Mouse (Mus musculus) hindbrain, embryonic 15.5 days (tissue): Measurements from ENCODE around the gene Tma7. TPM values are rescaled to one million over a fixed set of nuclear protein-coding genes. Genes with fewer than 3 reads are reported as not detected.

ENCODE experiments used
- ATAC-seq: fragments of 200-750 bp; cut with Nextera tagmentation; 2 replicates; pipeline ENCODE4 v1.8.0; 2017; ENCODE audit warnings: low read depth, moderate number of reproducible peaks, moderate TSS enrichment; ENCODE audit not compliant: low FRiP score
- H3K27ac ChIP-seq: fragments of 300-500 bp; sonication (generic); replicated peaks from 2 replicates; pipeline ENCODE4 v1.5.1; 2015; ENCODE audit warnings: mild to moderate bottlenecking, inconsistent platforms
- H3K27me3 ChIP-seq: fragments of 300-500 bp; sonication (generic); 2 replicates; pipeline ENCODE4 v1.6.1; 2015; ENCODE audit warnings: control low read depth, inconsistent platforms
- H3K36me3 ChIP-seq: fragments of 300-500 bp; sonication (generic); 2 replicates; pipeline ENCODE4 v1.6.1; 2015; ENCODE audit warnings: control low read depth, inconsistent platforms
- H3K4me1 ChIP-seq: fragments of 300-500 bp; sonication (generic); replicated peaks from 2 replicates; pipeline ENCODE4 v1.6.1; 2015; ENCODE audit warnings: control low read depth, inconsistent platforms
- H3K4me2 ChIP-seq: fragments of 300-500 bp; sonication (generic); 2 replicates; pipeline ENCODE4 v1.6.1; 2015; ENCODE audit warnings: moderate library complexity, mild to moderate bottlenecking, inconsistent platforms
- H3K4me3 ChIP-seq: fragments of 300-500 bp; sonication (generic); 2 replicates; pipeline ENCODE4 v1.5.1; 2015; ENCODE audit warnings: mild to moderate bottlenecking, inconsistent platforms
- H3K9ac ChIP-seq: fragments of 300-500 bp; sonication (generic); 2 replicates; pipeline ENCODE4 v1.6.1; 2015; ENCODE audit warnings: inconsistent platforms
- H3K9me3 ChIP-seq: fragments of 300-500 bp; sonication (generic); 2 replicates; pipeline ENCODE4 v1.6.1; 2016; ENCODE audit warnings: control low read depth, inconsistent platforms
- WGBS: fragments of 180-500 bp; shearing (Covaris S2); methylation state at CpG from one replicate; pipeline ENCODE4 v1.1.7; 2015; 5-methylcytosine and 5-hydroxymethylcytosine counted together
- polyA plus RNA-seq: library from polyadenylated mRNA; unstranded; fragments of >200 nt; fragmentation: Nextera tagmentation; extraction: Ambion mirVana; gene quantifications from 2 replicates; pipeline ENCODE4 v1.2.1, GENCODE M21; 2015

Gene Tma7
- polyA plus RNA-seq, 1 experiment from 2014 or later, result 653 TPM

- Histone ChIP-seq H3K9ac (no peak overlapping the region), H3K27me3 (no peaks in the 10 kb centered on the region), H3K36me3 (peaks cover 7% of the 10 kb centered on the region), H3K9me3 (no peaks in the 10 kb centered on the region), H3K4me1 (peaks cover 40% of the 10 kb centered on the region), H3K4me2 (no peak overlapping the region), H3K4me3 (no peak overlapping the region), H3K27ac (no peak overlapping the region)
- no peak for ATAC-seq
- 35% methylated on average over 6 of the region's 6 CpGs for WGBS
Measured at GRCm38 (mm10) chr9:109092799-109093198, 10.4 kb upstream of the Tma7 start.

- H3K4me2 ChIP-seq, result no peak overlapping the region
- no peak overlapping the region for H3K4me3 ChIP-seq
- H3K27ac ChIP-seq, result no peak overlapping the region
- 89% methylated on average over 8 of the region's 8 CpGs for WGBS
- H3K36me3 ChIP-seq, result peaks cover 7% of the 10 kb centered on the region
- no peak overlapping the region for H3K9ac ChIP-seq
- no peak for ATAC-seq
- peaks cover 31% of the 10 kb centered on the region for H3K4me1 ChIP-seq
- no peaks in the 10 kb centered on the region for H3K27me3 ChIP-seq
- H3K9me3 ChIP-seq, result no peaks in the 10 kb centered on the region
Measured at GRCm38 (mm10) chr9:109091802-109092201, 9.4 kb upstream of the Tma7 start.

GRCm38 (mm10) chr9:109090446-109090845 lies 8.1 kb upstream of the Tma7 start:
- no peaks in the 10 kb centered on the region for H3K27me3 ChIP-seq
- H3K36me3 ChIP-seq, result peaks cover 7% of the 10 kb centered on the region
- no peak overlapping the region for H3K4me2 ChIP-seq
- peaks cover 22% of the 10 kb centered on the region for H3K4me1 ChIP-seq
- H3K9me3 ChIP-seq, result no peaks in the 10 kb centered on the region
- no peak overlapping the region for H3K4me3 ChIP-seq
- ATAC-seq, result no peak
- H3K9ac ChIP-seq, result no peak overlapping the region
- no peak overlapping the region for H3K27ac ChIP-seq
- WGBS, result 58% methylated on average over 15 of the region's 15 CpGs

- Histone ChIP-seq H3K9me3 (no peaks in the 10 kb centered on the region), H3K4me3 (no peak overlapping the region), H3K4me2 (no peak overlapping the region), H3K4me1 (peaks cover 16% of the 10 kb centered on the region), H3K27ac (no peak overlapping the region), H3K27me3 (no peaks in the 10 kb centered on the region), H3K9ac (0 out of 2 replicates have a peak overlapping the region, but pooled peaks have one; percentile 7), H3K36me3 (peaks cover 7% of the 10 kb centered on the region)
- WGBS, result 8% methylated on average over 5 of the region's 5 CpGs
- ATAC-seq, result 0 out of 2 replicates have a peak, but pooled peaks have one; percentile 23
Measured at GRCm38 (mm10) chr9:109087987-109088386, 5.6 kb upstream of the Tma7 start.

- WGBS, result 16% methylated on average over 2 of the region's 2 CpGs
- peaks cover 8% of the 10 kb centered on the region; the same call in 1 of the 2 replicates for H3K36me3 ChIP-seq
Measured at GRCm38 (mm10) chr9:109084922-109085321, 2.5 kb upstream of the Tma7 start.

GRCm38 (mm10) chr9:109081749-109082123 lies 651 bp downstream of the Tma7 start:
- peak overlapping the region; percentile 89 for H3K9ac ChIP-seq
- H3K36me3 ChIP-seq, result peaks cover 20% of the 10 kb centered on the region
- peak overlapping the region; percentile 92 for H3K4me3 ChIP-seq
- no peaks in the 10 kb centered on the region for H3K27me3 ChIP-seq
- H3K4me1 ChIP-seq, result peaks cover 29% of the 10 kb centered on the region
- 6% methylated on average over 11 of the region's 11 CpGs for WGBS
- ATAC-seq, result peak; percentile 19
- H3K9me3 ChIP-seq, result no peaks in the 10 kb centered on the region
- H3K27ac ChIP-seq, result peak overlapping the region; percentile 84
- H3K4me2 ChIP-seq, result peak overlapping the region; percentile 85

More at GRCm38 (mm10) chr9:109084922-109085321, 2.5 kb upstream of the Tma7 start:
- Histone ChIP-seq H3K4me3 (no peak overlapping the region), H3K27ac (no peak overlapping the region), H3K27me3 (no peaks in the 10 kb centered on the region), H3K4me2 (no peak overlapping the region), H3K9ac (no peak overlapping the region), H3K4me1 (peaks cover 37% of the 10 kb centered on the region), H3K9me3 (no peaks in the 10 kb centered on the region)
- no peak for ATAC-seq

GRCm38 (mm10) chr9:109080516-109080915 lies 1.9 kb downstream of the Tma7 start:
- Histone ChIP-seq H3K27ac (no peak overlapping the region), H3K4me3 (no peak overlapping the region), H3K27me3 (no peaks in the 10 kb centered on the region), H3K9me3 (no peaks in the 10 kb centered on the region), H3K4me1 (peaks cover 29% of the 10 kb centered on the region), H3K36me3 (peaks cover 20% of the 10 kb centered on the region), H3K4me2 (no peak overlapping the region), H3K9ac (no peak overlapping the region)
- ATAC-seq, result no peak
- WGBS, result 97% methylated on average over 3 of the region's 3 CpGs

- Histone ChIP-seq H3K36me3 (peaks cover 30% of the 10 kb centered on the region), H3K4me3 (peak within 1 kb of the TSS; percentile 76), H3K27ac (peak within 1 kb of the TSS; percentile 85)
Measured at GRCm38 (mm10) chr9:109073661-109074573, 8.5 kb downstream of the Tma7 start, which contains the start of gene Atrip. TSS of gene Atrip (minus strand) at chr9:109074124.

GRCm38 (mm10) chr9:109068095-109068735 lies 14.2 kb downstream of the Tma7 start:
- Histone ChIP-seq H3K4me2 (no peak overlapping the region), H3K4me1 (peaks cover 14% of the 10 kb centered on the region), H3K4me3 (no peak overlapping the region), H3K36me3 (peaks cover 81% of the 10 kb centered on the region), H3K27me3 (no peaks in the 10 kb centered on the region), H3K9me3 (no peaks in the 10 kb centered on the region), H3K27ac (no peak overlapping the region), H3K9ac (no peak overlapping the region)
- no peak for ATAC-seq
- WGBS, result 95% methylated on average over 3 of the region's 3 CpGs

More at GRCm38 (mm10) chr9:109073661-109074573, 8.5 kb downstream of the Tma7 start, which contains the start of gene Atrip:
- peak; percentile 97 for ATAC-seq
- H3K4me1 ChIP-seq, result peaks cover 24% of the 10 kb centered on the region
- no peaks in the 10 kb centered on the region for H3K27me3 ChIP-seq
- WGBS, result under 1% methylated on average over 56 of the region's 57 CpGs
- peak within 1 kb of the TSS; percentile 93 for H3K4me2 ChIP-seq
- no peaks in the 10 kb centered on the region for H3K9me3 ChIP-seq
- peak within 1 kb of the TSS; percentile 87 for H3K9ac ChIP-seq

GRCm38 (mm10) chr9:109060898-109061295 lies 21.5 kb downstream of the Tma7 start:
- Histone ChIP-seq H3K27me3 (no peaks in the 10 kb centered on the region), H3K4me1 (peaks cover 18% of the 10 kb centered on the region), H3K4me2 (no peak overlapping the region), H3K4me3 (no peak overlapping the region), H3K27ac (no peak overlapping the region), H3K36me3 (peaks cover 68% of the 10 kb centered on the region), H3K9me3 (no peaks in the 10 kb centered on the region), H3K9ac (no peak overlapping the region)
- WGBS, result 89% methylated on average over 5 of the region's 5 CpGs
- no peak for ATAC-seq

- 93% methylated on average over 16 of the region's 16 CpGs for WGBS
Measured at GRCm38 (mm10) chr9:109060184-109060897, 22.0 kb downstream of the Tma7 start.

More at GRCm38 (mm10) chr9:109060184-109060897, 22.0 kb downstream of the Tma7 start:
- H3K4me1 ChIP-seq, result peaks cover 21% of the 10 kb centered on the region
- H3K27ac ChIP-seq, result no peak overlapping the region
- H3K36me3 ChIP-seq, result peaks cover 62% of the 10 kb centered on the region
- H3K4me2 ChIP-seq, result no peak overlapping the region
- peak; percentile 4; the same call in 1 of the 2 replicates for ATAC-seq
- H3K4me3 ChIP-seq, result no peak overlapping the region
- no peaks in the 10 kb centered on the region for H3K9me3 ChIP-seq
- no peaks in the 10 kb centered on the region for H3K27me3 ChIP-seq
- H3K9ac ChIP-seq, result no peak overlapping the region
